19 mouse cellular contexts compared by ENCODE assay signal in the genomic region with DNA sequence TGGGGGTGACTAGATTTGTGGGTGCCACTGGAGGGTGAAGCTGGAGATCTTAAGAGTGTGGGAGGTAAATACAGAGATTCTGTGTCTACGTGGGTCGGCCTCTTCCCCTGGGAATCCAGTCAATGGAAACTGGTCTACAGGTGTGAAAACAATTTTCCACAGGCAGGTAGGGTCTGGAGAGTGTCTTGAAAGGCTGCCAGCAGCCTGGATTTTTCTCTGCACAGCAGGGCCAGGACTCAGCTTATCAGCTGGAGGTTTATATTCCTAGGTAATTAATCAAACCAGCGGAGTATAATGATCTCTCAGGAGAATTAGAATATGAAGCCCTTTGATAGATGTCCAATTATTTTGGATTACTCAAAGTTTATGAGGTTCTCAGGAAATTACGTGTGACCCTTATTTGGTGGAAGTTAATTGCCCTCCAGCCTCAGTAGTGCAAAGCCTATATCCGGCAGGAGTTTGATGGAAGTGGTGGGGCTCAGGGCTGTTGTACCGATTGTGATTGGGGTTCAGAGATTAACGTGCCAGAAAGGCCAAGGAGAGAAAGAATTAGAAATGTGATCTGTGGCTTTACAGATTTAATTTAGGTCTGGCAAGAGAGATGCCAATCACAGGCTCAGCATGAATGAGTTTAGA.
DNase-seq lines count a peak whose midpoint lies in the region; ATAC-seq and TF ChIP-seq lines count a peak whose summit lies in the region.
"Had no signal": no experiment of that assay in that cellular context is flagged by ENCODE, and none has a peak within 500 bp of the region (broad histone marks: within the 10 kb centered on the region; RNA-seq: fewer than 3 reads in every experiment).

No protein-coding gene starts in this region.

- no peak overlapping the region for H3K4me2 ChIP-seq in kidney, embryonic 14.5 days (replicated peaks; ENCODE audit: low read depth, low read length)
- H3K4me2 ChIP-seq in midbrain, postnatal 0 days (ENCODE audit: low read depth, low read length, poor library complexity, severe bottlenecking), result no peak overlapping the region
- H3K4me2 ChIP-seq in limb, embryonic 14.5 days (replicated peaks; ENCODE audit: low read depth, low read length, severe bottlenecking), result no peak overlapping the region
- no peak overlapping the region for H3K4me2 ChIP-seq in stomach, postnatal 0 days (replicated peaks; ENCODE audit: low read depth)

- ATAC-seq in kidney, embryonic 14.5 days (ENCODE audit: low FRiP score, low TSS enrichment), result peak; percentile 52; the same call in 1 of the 2 replicates
- ATAC-seq in midbrain, postnatal 0 days (ENCODE audit: low FRiP score), result no peak
- peak; percentile 41; the same call in 1 of the 2 replicates for ATAC-seq in limb, embryonic 14.5 days (ENCODE audit: low FRiP score, low read depth)
- ATAC-seq in stomach, postnatal 0 days (ENCODE audit: low FRiP score, low TSS enrichment), result no peak
- ATAC-seq: CD4-positive, CD25-positive, alpha-beta regulatory T cell, adult 4 months; inflammation-experienced regulatory T-cells, adult 6 months; lung, postnatal 0 days; Patski had no signal

- TF ChIP-seq CTCF in midbrain, postnatal 0 days (IDR thresholded peaks at IDR 0.05), result no peak
- no peak for TF ChIP-seq CTCF in stomach, postnatal 0 days (IDR thresholded peaks at IDR 0.05; ENCODE audit: low read depth)

- no peak for TF ChIP-seq EP300 in stomach, postnatal 0 days (optimal IDR thresholded peaks at IDR 0.05)

- no peaks in the 10 kb centered on the region for H3K9me3 ChIP-seq in kidney, embryonic 14.5 days (ENCODE audit: control insufficient read depth, low read length)
- H3K9me3 ChIP-seq in midbrain, postnatal 0 days (ENCODE audit: low read length), result no peaks in the 10 kb centered on the region
- no peaks in the 10 kb centered on the region for H3K9me3 ChIP-seq in midbrain, embryonic 10.5 days (replicated peaks)
- H3K9me3 ChIP-seq in limb, embryonic 14.5 days (ENCODE audit: control insufficient read depth, low read length), result no peaks in the 10 kb centered on the region
- no peaks in the 10 kb centered on the region for H3K9me3 ChIP-seq in stomach, postnatal 0 days (ENCODE audit: control insufficient read depth, low read length)

- H3K27ac ChIP-seq in kidney, embryonic 14.5 days (ENCODE audit: low read depth, low read length), result no peak overlapping the region
- H3K27ac ChIP-seq in midbrain, postnatal 0 days (ENCODE audit: low read depth, low read length), result no peak overlapping the region
- H3K27ac ChIP-seq in midbrain, embryonic 10.5 days (replicated peaks), result no peak overlapping the region
- H3K27ac ChIP-seq in limb, embryonic 14.5 days (replicated peaks; ENCODE audit: low read depth, low read length), result no peak overlapping the region
- H3K27ac ChIP-seq in stomach, postnatal 0 days (replicated peaks), result no peak overlapping the region

- H3K4me3 ChIP-seq in kidney, embryonic 14.5 days (ENCODE audit: low read length), result no peak overlapping the region
- H3K4me3 ChIP-seq in midbrain, postnatal 0 days (ENCODE audit: low read depth, low read length), result no peak overlapping the region
- no peak overlapping the region for H3K4me3 ChIP-seq in midbrain, embryonic 10.5 days
- no peak overlapping the region for H3K4me3 ChIP-seq in limb, embryonic 14.5 days (replicated peaks; ENCODE audit: low read length)
- no peak overlapping the region for H3K4me3 ChIP-seq in stomach, postnatal 0 days (ENCODE audit: low read depth, low read length)

- no peaks in the 10 kb centered on the region for H3K36me3 ChIP-seq in kidney, embryonic 14.5 days (ENCODE audit: control insufficient read depth, insufficient read depth, low read length)
- H3K36me3 ChIP-seq in midbrain, postnatal 0 days (ENCODE audit: insufficient read depth, low read length), result no peaks in the 10 kb centered on the region
- no peaks in the 10 kb centered on the region for H3K36me3 ChIP-seq in midbrain, embryonic 10.5 days
- H3K36me3 ChIP-seq in limb, embryonic 14.5 days (ENCODE audit: control insufficient read depth, insufficient read depth, low read length), result no peaks in the 10 kb centered on the region
- no peaks in the 10 kb centered on the region for H3K36me3 ChIP-seq in stomach, postnatal 0 days (ENCODE audit: control insufficient read depth, insufficient read depth, low read length)

- WGBS in kidney, embryonic 14.5 days, result 21% methylated on average over 7 of the region's 7 CpGs
- 38% methylated on average over 7 of the region's 7 CpGs for WGBS in midbrain, postnatal 0 days
- WGBS in midbrain, embryonic 10.5 days, result 70% methylated on average over 7 of the region's 7 CpGs
- WGBS in limb, embryonic 14.5 days, result 17% methylated on average over 7 of the region's 7 CpGs
- 45% methylated on average over 7 of the region's 7 CpGs for WGBS in stomach, postnatal 0 days

- H3K4me1 ChIP-seq in kidney, embryonic 14.5 days (ENCODE audit: control insufficient read depth, insufficient read depth, low read length), result no peaks in the 10 kb centered on the region
- no peaks in the 10 kb centered on the region; the same call in 1 of the 2 replicates for H3K4me1 ChIP-seq in midbrain, postnatal 0 days (ENCODE audit: insufficient read depth, low read length)
- peaks cover 29% of the 10 kb centered on the region for H3K4me1 ChIP-seq in midbrain, embryonic 10.5 days
- peaks cover 16% of the 10 kb centered on the region for H3K4me1 ChIP-seq in limb, embryonic 14.5 days (ENCODE audit: control insufficient read depth, insufficient read depth, low read length)
- H3K4me1 ChIP-seq in stomach, postnatal 0 days (replicated peaks; ENCODE audit: control insufficient read depth, insufficient read depth), result no peaks in the 10 kb centered on the region

- H3K27me3 ChIP-seq in kidney, embryonic 14.5 days (ENCODE audit: control insufficient read depth, insufficient read depth, low read length), result no peaks in the 10 kb centered on the region
- no peaks in the 10 kb centered on the region for H3K27me3 ChIP-seq in midbrain, postnatal 0 days (ENCODE audit: insufficient read depth, low read length)
- H3K27me3 ChIP-seq in midbrain, embryonic 10.5 days (ENCODE audit: low read depth, poor library complexity, severe bottlenecking), result no peaks in the 10 kb centered on the region
- H3K27me3 ChIP-seq in limb, embryonic 14.5 days (ENCODE audit: control insufficient read depth, insufficient read depth, low read length), result no peaks in the 10 kb centered on the region
- H3K27me3 ChIP-seq in stomach, postnatal 0 days (ENCODE audit: control insufficient read depth, insufficient read depth, low read length), result no peaks in the 10 kb centered on the region
- H3K27me3 ChIP-seq: Patski had no signal

- no peak for TF ChIP-seq POLR2A in limb, embryonic 14.5 days (IDR thresholded peaks at IDR 0.05; ENCODE audit: borderline replicate concordance, extremely low read depth, insufficient read depth, insufficient read length)

- DNase-seq in embryo, embryonic 11 days, result peak; percentile 31
- no peak for DNase-seq in embryo, embryonic 9.5 days (ENCODE audit: extremely low spot score)
- DNase-seq in kidney, adult 8-10 months, result no peak
- peak; percentile 23 for DNase-seq in midbrain, postnatal 0 days (ENCODE audit: low spot score)
- DNase-seq in midbrain, embryonic 10.5 days (ENCODE audit: low spot score), result no peak
- DNase-seq in limb, embryonic 14.5 days (ENCODE audit: low spot score), result peak; percentile 35
- DNase-seq in stomach, postnatal 0 days (ENCODE audit: low spot score), result no peak
- DNase-seq: adrenal gland, adult 8-10 months; cerebellum, adult 9-11 months; gastrocnemius, postnatal 25 days; kidney, adult 9 months; liver; retina, postnatal 1 day; thymus, postnatal 14 days had no signal

- H3K9ac ChIP-seq in kidney, embryonic 14.5 days (ENCODE audit: low read depth, low read length), result no peak overlapping the region
- H3K9ac ChIP-seq in midbrain, postnatal 0 days (replicated peaks; ENCODE audit: low read length, poor library complexity, severe bottlenecking), result no peak overlapping the region
- H3K9ac ChIP-seq in limb, embryonic 14.5 days (ENCODE audit: low read depth, low read length, severe bottlenecking), result no peak overlapping the region
- no peak overlapping the region for H3K9ac ChIP-seq in stomach, postnatal 0 days (ENCODE audit: low read length)

Comparison
In these comparisons a context has a peak if more than half of its experiments do, and no peak if none do; other contexts are left out.
1. DNase-seq: peak in embryo, embryonic 11 days (single experiment), midbrain, postnatal 0 days (single experiment) and limb, embryonic 14.5 days (single experiment); none in embryo, embryonic 9.5 days (single experiment), kidney, adult 8-10 months (0 of 2), midbrain, embryonic 10.5 days (single experiment) and stomach, postnatal 0 days (single experiment).
2. ATAC-seq: peak in kidney, embryonic 14.5 days (single experiment) and limb, embryonic 14.5 days (single experiment); none in midbrain, postnatal 0 days (single experiment) and stomach, postnatal 0 days (single experiment).